Mouse (Mus musculus) lung, embryonic 16.5 days (tissue): Measurements from ENCODE around the gene Flad1. TPM values are rescaled to one million over a fixed set of nuclear protein-coding genes. Genes with fewer than 3 reads are reported as not detected.

ENCODE experiments used
- ATAC-seq: fragments of 200-750 bp; cut with Nextera tagmentation; 2 replicates; pipeline ENCODE4 v1.8.0; 2017; ENCODE audit warnings: low read depth, mild to moderate bottlenecking, moderate library complexity
- H3K27ac ChIP-seq: fragments of 300-500 bp; sonication (generic); 2 replicates; pipeline ENCODE4 v1.5.1; 2014; ENCODE audit warnings: mild to moderate bottlenecking, control low read depth, low read length
- H3K27me3 ChIP-seq: fragments of 300-500 bp; sonication (generic); 2 replicates; pipeline ENCODE4 v1.6.1; 2014; ENCODE audit warnings: low read depth, low read length, mixed read lengths; ENCODE audit not compliant: control insufficient read depth, insufficient read depth
- H3K36me3 ChIP-seq: fragments of 300-500 bp; sonication (generic); 2 replicates; pipeline ENCODE4 v1.6.1; 2014; ENCODE audit warnings: low read length; ENCODE audit not compliant: control insufficient read depth, insufficient read depth
- H3K4me1 ChIP-seq: fragments of 300-500 bp; sonication (generic); replicated peaks from 2 replicates; pipeline ENCODE4 v1.6.1; 2014; ENCODE audit warnings: low read length, mixed read lengths; ENCODE audit not compliant: control insufficient read depth, insufficient read depth
- H3K4me2 ChIP-seq: fragments of 300-500 bp; sonication (generic); 2 replicates; pipeline ENCODE4 v1.6.1; 2014; ENCODE audit warnings: low read depth, low read length, control low read depth
- H3K4me3 ChIP-seq: fragments of 300-500 bp; sonication (generic); 2 replicates; pipeline ENCODE4 v1.5.1; 2014; ENCODE audit warnings: mild to moderate bottlenecking, low read length, control low read depth
- H3K9ac ChIP-seq: fragments of 300-500 bp; sonication (generic); 2 replicates; pipeline ENCODE4 v1.6.1; 2014; ENCODE audit warnings: low read length, control low read depth
- H3K9me3 ChIP-seq: fragments of 300-500 bp; sonication (generic); 2 replicates; pipeline ENCODE4 v1.6.1; 2016; ENCODE audit warnings: low read length; ENCODE audit not compliant: control insufficient read depth
- WGBS: fragments of 180-500 bp; shearing (Covaris S2); extraction: QIAGEN DNeasy Blood & Tissue Kit; methylation state at CpG from one replicate; pipeline ENCODE4 v1.1.7; 2014; 5-methylcytosine and 5-hydroxymethylcytosine counted together
- polyA plus RNA-seq: library from polyadenylated mRNA; unstranded; fragments of >200 nt; fragmentation: Nextera tagmentation; extraction: Ambion mirVana; gene quantifications from 2 replicates; pipeline ENCODE4 v1.2.1, GENCODE M21; 2015

Flad1 gene
- polyA plus RNA-seq, 1 experiment from 2014 or later = 24.0 TPM

DNA sequence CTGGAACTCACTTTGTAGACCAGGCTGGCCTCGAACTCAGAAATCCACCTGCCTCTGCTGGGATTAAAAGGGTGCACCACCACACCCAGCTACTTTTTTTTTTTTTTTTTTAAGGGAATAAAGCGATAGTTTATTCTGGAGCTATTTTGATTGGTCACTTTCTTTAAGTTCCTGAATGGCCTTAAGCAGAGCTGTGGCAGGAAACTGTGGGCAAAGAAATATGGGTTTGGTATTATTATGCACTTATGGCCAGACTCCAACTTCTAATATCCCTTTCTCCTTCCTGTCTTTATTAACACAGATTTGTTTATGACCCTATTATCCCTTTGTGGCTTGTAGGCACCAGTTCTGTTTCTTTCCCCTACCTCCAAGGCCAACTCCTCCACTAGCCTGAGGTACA lies 8.8 kb upstream of the Flad1 start:
- WGBS = 24% methylated on average over 2 of the region's 2 CpGs
- H3K27me3 ChIP-seq = no peaks in the 10 kb centered on the region
- peak overlapping the region; percentile 39 for H3K9ac ChIP-seq
- peak overlapping the region; percentile 94 for H3K4me2 ChIP-seq
- peaks cover 24% of the 10 kb centered on the region for H3K36me3 ChIP-seq
- H3K9me3 ChIP-seq = no peaks in the 10 kb centered on the region
- H3K4me1 ChIP-seq = peaks cover 32% of the 10 kb centered on the region
- peak overlapping the region; percentile 78 for H3K4me3 ChIP-seq
- H3K27ac ChIP-seq = peak overlapping the region; percentile 99
- no peak for ATAC-seq

DNA sequence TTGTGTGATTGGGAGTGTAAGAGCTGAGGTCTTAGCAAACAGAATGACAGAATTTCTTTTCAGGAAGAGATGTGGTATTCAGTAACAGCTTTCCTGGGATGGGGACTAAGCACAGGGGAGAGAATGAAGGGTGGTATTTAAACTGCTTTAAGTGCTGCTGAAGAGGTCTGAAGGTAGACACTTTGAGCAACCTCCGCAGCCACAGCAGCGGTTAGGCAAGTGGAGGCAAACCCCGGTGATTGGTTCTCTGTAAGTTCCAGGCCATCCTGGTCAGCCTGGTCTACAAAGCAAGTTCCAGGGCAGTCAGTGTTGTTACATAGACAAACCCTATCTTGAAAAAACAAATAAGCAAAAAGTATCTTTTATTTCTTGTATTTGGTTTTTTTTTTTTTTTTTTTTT lies 8.3 kb upstream of the Flad1 start:
- H3K4me1 ChIP-seq = peaks cover 32% of the 10 kb centered on the region
- peak overlapping the region; percentile 94 for H3K4me2 ChIP-seq
- 3% methylated on average over 3 of the region's 3 CpGs for WGBS
- peak overlapping the region; percentile 84 for H3K9ac ChIP-seq
- no peaks in the 10 kb centered on the region for H3K27me3 ChIP-seq
- peak overlapping the region; percentile 78 for H3K4me3 ChIP-seq
- H3K36me3 ChIP-seq = peaks cover 25% of the 10 kb centered on the region
- H3K9me3 ChIP-seq = no peaks in the 10 kb centered on the region
- ATAC-seq = no peak
- H3K27ac ChIP-seq = peak overlapping the region; percentile 99

DNA sequence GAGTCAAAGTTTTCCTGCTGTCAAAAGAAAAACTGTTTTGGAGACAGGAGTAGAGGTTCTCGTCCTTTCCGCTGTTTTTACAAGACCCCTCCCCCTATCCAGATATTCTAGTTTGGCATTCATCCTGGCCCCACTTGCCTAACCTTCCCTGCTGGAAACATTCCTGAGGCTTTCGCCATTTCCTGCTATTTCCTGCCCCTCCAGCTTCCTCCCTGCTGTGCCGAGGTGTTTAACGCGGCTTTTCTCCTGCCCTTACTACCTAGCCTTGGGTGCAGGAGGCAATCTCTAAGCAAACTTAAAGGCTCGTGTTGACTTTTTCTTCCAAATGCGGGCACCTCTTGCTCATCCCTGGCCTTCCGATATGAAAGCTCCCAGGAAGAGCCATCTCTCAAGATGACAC lies 7.9 kb upstream of the Flad1 start:
- Histone ChIP-seq H3K27ac (peak overlapping the region; percentile 99), H3K4me1 (peaks cover 32% of the 10 kb centered on the region), H3K36me3 (peaks cover 27% of the 10 kb centered on the region), H3K27me3 (no peaks in the 10 kb centered on the region), H3K4me2 (peak overlapping the region; percentile 94), H3K9me3 (no peaks in the 10 kb centered on the region), H3K4me3 (peak overlapping the region; percentile 78), H3K9ac (peak overlapping the region; percentile 84)
- WGBS = 0% methylated on average over 9 of the region's 9 CpGs
- peak; percentile 18 for ATAC-seq

GRCm38 (mm10) chr3:89418861-89419250 lies 7.2 kb upstream of the Flad1 start:
- Histone ChIP-seq H3K4me2 (peak overlapping the region; percentile 94), H3K27me3 (no peaks in the 10 kb centered on the region), H3K4me1 (peaks cover 32% of the 10 kb centered on the region)

DNA sequence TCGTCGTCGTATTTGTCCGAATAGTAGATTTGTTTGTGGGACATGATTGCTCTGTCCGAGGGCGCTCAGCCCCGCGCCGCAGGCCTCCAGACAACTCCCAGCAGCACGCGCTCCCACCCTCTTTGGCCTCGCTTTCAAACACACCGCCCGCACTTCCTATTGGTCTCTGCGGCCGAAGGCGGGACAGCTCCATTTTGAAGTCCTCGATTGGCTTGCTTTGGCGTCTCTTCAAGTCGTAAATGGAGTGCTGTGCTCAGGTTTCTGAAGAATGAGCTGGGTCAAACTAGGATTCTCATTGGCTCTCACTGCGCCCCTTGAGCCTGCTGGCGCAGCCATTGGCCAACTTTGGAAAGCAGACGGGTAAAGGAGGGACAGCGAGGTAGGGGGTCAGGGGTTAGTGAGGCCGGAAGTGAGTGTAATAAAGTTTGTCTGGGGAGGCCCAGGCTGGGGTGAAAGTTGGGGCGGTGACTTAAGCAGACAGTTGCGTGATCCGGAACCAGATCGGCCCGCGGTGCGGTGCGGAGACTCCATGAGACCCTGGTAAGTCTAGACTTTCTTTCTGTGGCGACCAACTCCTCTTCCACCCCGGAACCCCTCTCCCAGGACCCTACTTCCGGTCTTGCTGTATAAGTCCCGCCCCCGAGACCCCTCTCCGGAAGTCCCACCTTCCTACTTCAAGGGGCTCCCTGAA lies 6.6 kb upstream of the Flad1 start, which contains the start of the genes Cks1b and Shc1:
Cks1b (minus strand) TSS at position 214 of the 691 bp plus-strand sequence.
Shc1 (plus strand) TSS at position 274 of the 691 bp plus-strand sequence.
- Histone ChIP-seq H3K4me1 (peaks cover 31% of the 10 kb centered on the region), H3K4me2 (peak within 1 kb of the TSS; percentile 94), H3K9me3 (no peaks in the 10 kb centered on the region), H3K36me3 (peaks cover 26% of the 10 kb centered on the region), H3K9ac (peak within 1 kb of the TSS; percentile 84), H3K27ac (peak within 1 kb of the TSS; percentile 99), H3K27me3 (no peaks in the 10 kb centered on the region), H3K4me3 (peak within 1 kb of the TSS; percentile 78)
- WGBS = under 1% methylated on average over 39 of the region's 39 CpGs
- ATAC-seq = peak; percentile 90

More at GRCm38 (mm10) chr3:89418861-89419250, 7.2 kb upstream of the Flad1 start:
- WGBS = 0% methylated on average over 16 of the region's 16 CpGs
- Histone ChIP-seq H3K4me3 (peak overlapping the region; percentile 78), H3K9me3 (no peaks in the 10 kb centered on the region), H3K27ac (peak overlapping the region; percentile 99), H3K36me3 (peaks cover 30% of the 10 kb centered on the region), H3K9ac (peak overlapping the region; percentile 84)
- ATAC-seq = peak; percentile 37; the same call in 1 of the 2 replicates

- peak overlapping the region; percentile 78 for H3K27ac ChIP-seq
- peak overlapping the region; percentile 77 for H3K9ac ChIP-seq
- no peaks in the 10 kb centered on the region for H3K27me3 ChIP-seq
- peaks cover 26% of the 10 kb centered on the region for H3K36me3 ChIP-seq
- H3K4me3 ChIP-seq = peak overlapping the region; percentile 78
- peak overlapping the region; percentile 91 for H3K4me2 ChIP-seq
- under 1% methylated on average over 20 of the region's 20 CpGs for WGBS
- H3K9me3 ChIP-seq = no peaks in the 10 kb centered on the region
- peaks cover 30% of the 10 kb centered on the region for H3K4me1 ChIP-seq
- peak; percentile 21 for ATAC-seq
Observed at GRCm38 (mm10) chr3:89417840-89418169, 6.1 kb upstream of the Flad1 start.

- peak overlapping the region; percentile 78 for H3K27ac ChIP-seq
- peak overlapping the region; percentile 77 for H3K9ac ChIP-seq
- no peaks in the 10 kb centered on the region for H3K9me3 ChIP-seq
- H3K4me1 ChIP-seq = peaks cover 30% of the 10 kb centered on the region
- H3K36me3 ChIP-seq = peaks cover 26% of the 10 kb centered on the region
- H3K4me3 ChIP-seq = peak overlapping the region; percentile 78
- peak overlapping the region; percentile 91 for H3K4me2 ChIP-seq
- ATAC-seq = no peak
- 7% methylated on average over 2 of the region's 2 CpGs for WGBS
- H3K27me3 ChIP-seq = no peaks in the 10 kb centered on the region
Observed at GRCm38 (mm10) chr3:89417131-89417530, 5.5 kb upstream of the Flad1 start.

DNA sequence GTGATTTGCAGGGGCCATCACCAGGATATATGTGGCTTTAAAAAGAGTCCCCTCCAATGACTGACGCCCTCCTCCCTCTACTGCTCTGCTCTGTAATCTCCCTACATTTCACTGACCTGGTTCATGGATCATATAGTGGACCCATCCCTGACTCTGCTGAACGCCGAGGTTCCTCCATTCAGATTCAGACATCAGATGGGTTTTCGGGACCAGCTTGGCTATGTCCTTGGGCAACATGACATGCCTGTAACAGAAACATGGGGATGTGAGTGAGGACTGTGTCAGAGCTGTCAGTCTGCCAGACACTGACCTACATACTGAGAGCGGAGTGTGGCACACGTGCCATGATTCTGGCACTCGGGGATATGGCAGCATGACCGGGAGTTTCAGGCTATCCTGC lies 4.5 kb upstream of the Flad1 start:
- Histone ChIP-seq H3K4me2 (no peak overlapping the region), H3K36me3 (peaks cover 26% of the 10 kb centered on the region), H3K9me3 (no peaks in the 10 kb centered on the region), H3K9ac (no peak overlapping the region), H3K4me3 (no peak overlapping the region), H3K27me3 (no peaks in the 10 kb centered on the region), H3K27ac (no peak overlapping the region), H3K4me1 (peaks cover 24% of the 10 kb centered on the region)
- 94% methylated on average over 8 of the region's 8 CpGs for WGBS
- ATAC-seq = no peak

- Histone ChIP-seq H3K4me2 (peak overlapping the region; percentile 81), H3K36me3 (peaks cover 20% of the 10 kb centered on the region), H3K4me1 (peaks cover 7% of the 10 kb centered on the region), H3K27me3 (no peaks in the 10 kb centered on the region), H3K4me3 (peak overlapping the region; percentile 65), H3K27ac (no peak overlapping the region), H3K9me3 (no peaks in the 10 kb centered on the region), H3K9ac (peak overlapping the region; percentile 67)
- WGBS = 75% methylated on average over 10 of the region's 10 CpGs
- no peak for ATAC-seq
Observed at GRCm38 (mm10) chr3:89410864-89411263, 806 bp downstream of the Flad1 start.
